31 mouse cellular contexts compared by ENCODE assay signal in the genomic region with DNA sequence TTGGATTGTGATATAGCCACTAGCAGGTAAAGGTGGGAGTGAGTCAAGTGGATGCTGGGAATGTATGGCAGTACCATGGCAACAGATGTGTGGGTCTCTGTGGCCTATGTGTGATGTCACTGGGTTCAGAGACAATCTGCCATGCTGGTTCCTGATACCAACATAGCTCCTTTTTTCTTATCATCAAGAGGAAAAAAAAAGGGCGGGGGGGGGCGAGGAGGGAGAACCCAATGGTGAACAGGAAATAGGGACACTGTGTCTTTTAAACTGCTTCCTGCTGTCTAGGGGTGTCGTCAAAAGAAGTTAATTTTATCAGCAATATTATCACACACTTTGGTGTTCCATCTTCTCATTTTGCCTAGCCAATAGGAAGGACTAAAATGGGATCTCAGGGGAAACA.
"Had no signal": no experiment of that assay in that cellular context is flagged by ENCODE, and none has a peak within 500 bp of the region (broad histone marks: within the 10 kb centered on the region; RNA-seq: fewer than 3 reads in every experiment).

No protein-coding gene starts in this region.

- H3K9ac ChIP-seq: heart, embryonic 12.5 days; heart, embryonic 13.5 days; heart, embryonic 15.5 days; hindbrain, embryonic 12.5 days; hindbrain, embryonic 13.5 days; hindbrain, embryonic 14.5 days; hindbrain, embryonic 15.5 days; intestine, embryonic 15.5 days; kidney, embryonic 15.5 days had no signal

- H3K4me3 ChIP-seq: heart, embryonic 10.5 days; heart, embryonic 12.5 days; heart, embryonic 13.5 days; heart, embryonic 15.5 days; hindbrain, embryonic 10.5 days; hindbrain, embryonic 12.5 days; hindbrain, embryonic 13.5 days; hindbrain, embryonic 15.5 days; intestine, embryonic 15.5 days; kidney, embryonic 15.5 days; layer of hippocampus, adult 2 months; left cerebral cortex, adult 2 months had no signal

- H3K27me3 ChIP-seq: heart, embryonic 12.5 days; heart, embryonic 13.5 days; heart, embryonic 15.5 days; hindbrain, embryonic 12.5 days; hindbrain, embryonic 13.5 days; hindbrain, embryonic 15.5 days; intestine, embryonic 15.5 days; kidney, embryonic 15.5 days had no signal

- H3K4me1 ChIP-seq: heart, embryonic 10.5 days; heart, embryonic 12.5 days; heart, embryonic 13.5 days; heart, embryonic 15.5 days; hindbrain, embryonic 10.5 days; hindbrain, embryonic 12.5 days; hindbrain, embryonic 13.5 days; hindbrain, embryonic 15.5 days; intestine, embryonic 15.5 days; kidney, embryonic 15.5 days had no signal

- H3K36me3 ChIP-seq: heart, embryonic 10.5 days; heart, embryonic 12.5 days; heart, embryonic 13.5 days; heart, embryonic 15.5 days; hindbrain, embryonic 10.5 days; hindbrain, embryonic 12.5 days; hindbrain, embryonic 13.5 days; hindbrain, embryonic 15.5 days; intestine, embryonic 15.5 days; kidney, embryonic 15.5 days had no signal

- H3K9me3 ChIP-seq: heart, embryonic 10.5 days; heart, embryonic 12.5 days; heart, embryonic 13.5 days; heart, embryonic 15.5 days; hindbrain, embryonic 10.5 days; hindbrain, embryonic 12.5 days; hindbrain, embryonic 13.5 days; hindbrain, embryonic 15.5 days; intestine, embryonic 15.5 days; kidney, embryonic 15.5 days had no signal

- DNase-seq: heart, postnatal 10 days; heart, postnatal 14 days; heart, postnatal 36 days; heart, postnatal 4 days; kidney, adult 11 months; kidney, adult 18-20 months; kidney, adult 2 months; kidney, adult 8-10 months; kidney, adult 9 months; kidney, postnatal 10 days; kidney, postnatal 14 days; kidney, postnatal 25 days; kidney, postnatal 36 days; kidney, postnatal 4 days; layer of hippocampus, adult 9-11 months; layer of hippocampus, postnatal 36 days had no signal

- H3K27ac ChIP-seq: heart, embryonic 10.5 days; heart, embryonic 13.5 days; heart, embryonic 15.5 days; hindbrain, embryonic 10.5 days; hindbrain, embryonic 12.5 days; hindbrain, embryonic 13.5 days; hindbrain, embryonic 14.5 days; hindbrain, embryonic 15.5 days; hindbrain, postnatal 0 days; intestine, embryonic 15.5 days; kidney, embryonic 15.5 days; kidney, postnatal 0 days; layer of hippocampus, adult 2 months; left cerebral cortex, adult 2 months had no signal
